Mouse (Mus musculus): Measurements from ENCODE around the gene Ccdc148.

Ccdc148 gene

DNA sequence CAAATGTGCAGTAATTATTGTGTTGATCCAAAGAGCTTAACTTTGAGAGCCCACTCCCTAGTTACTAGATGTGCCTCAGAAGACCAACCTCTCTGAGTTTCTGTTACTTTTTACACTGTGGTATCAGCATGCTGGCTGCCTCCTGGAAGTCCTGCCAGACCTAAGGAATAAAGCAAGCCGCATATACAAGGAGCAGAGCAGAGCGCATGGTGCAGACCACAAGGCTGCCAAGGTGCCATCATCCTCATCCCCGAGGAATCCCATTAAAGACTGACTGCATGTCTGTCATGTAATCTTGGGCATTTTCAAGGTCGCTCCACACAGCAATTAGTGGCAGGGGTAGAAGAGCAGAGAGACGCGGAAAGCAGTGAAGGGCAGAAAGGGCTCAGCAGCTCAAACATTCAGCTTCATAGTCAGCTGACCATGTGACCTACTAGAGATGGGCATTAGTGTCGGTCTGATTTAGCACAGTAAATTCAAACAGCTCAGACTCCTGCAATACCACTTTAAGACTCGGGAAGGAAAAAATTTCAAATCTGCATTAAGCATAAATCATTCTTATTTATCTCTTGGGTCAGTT, 110.1 kb downstream of the Ccdc148 start:
- no peak for DNase-seq (ENCODE audit: low read depth, low spot score)

DNA sequence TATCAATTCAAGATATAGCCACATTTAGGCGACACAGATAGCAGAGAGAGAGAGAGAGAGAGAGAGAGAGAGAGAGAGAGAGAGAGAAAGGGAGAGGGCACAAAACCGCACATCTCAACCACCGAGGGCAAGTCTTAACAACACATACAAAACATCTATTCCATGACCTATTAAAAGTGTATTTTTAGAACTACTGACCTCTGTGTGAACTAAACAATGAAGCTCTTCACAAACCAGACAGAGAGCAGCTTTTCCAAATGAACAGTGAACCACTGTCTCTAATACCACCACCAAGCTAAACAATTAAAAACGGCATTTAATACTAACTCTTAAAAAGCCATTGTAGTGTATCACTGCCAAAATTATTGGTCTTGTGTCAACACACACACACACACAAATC, 110.8 kb downstream of the Ccdc148 start:
- no peak for DNase-seq (ENCODE audit: low read depth, low spot score)

DNA sequence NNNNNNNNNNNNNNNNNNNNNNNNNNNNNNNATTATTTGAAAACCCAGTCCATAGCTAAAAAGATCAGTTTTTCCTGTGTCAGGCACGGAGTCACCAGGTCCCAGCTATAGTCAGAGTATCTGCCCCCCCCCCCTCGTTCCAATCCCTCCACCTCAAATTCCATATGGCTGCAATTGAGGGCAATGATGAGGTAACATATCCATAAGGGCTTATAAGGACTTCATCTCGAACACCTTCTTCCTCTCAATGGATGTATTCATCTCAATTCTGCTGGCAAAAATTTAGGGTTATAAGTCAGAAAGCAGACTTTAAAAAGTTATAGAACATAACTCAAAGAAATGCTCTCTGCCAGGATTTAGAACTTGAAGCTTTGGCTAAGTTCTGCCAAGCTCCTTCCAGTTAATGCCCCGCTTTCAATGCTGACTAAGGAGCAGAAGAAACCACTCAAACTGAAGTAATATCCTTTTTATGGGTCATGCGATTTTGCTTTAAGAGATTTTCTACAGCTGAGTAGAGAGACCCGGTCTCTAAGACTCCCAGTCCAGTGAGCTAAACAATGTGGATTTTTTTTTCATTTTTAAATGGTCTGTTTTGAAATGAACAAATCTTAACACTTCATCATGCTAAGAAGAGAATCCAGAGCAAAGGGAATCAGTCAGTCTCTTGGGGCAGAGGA, 111.6 kb downstream of the Ccdc148 start:
- DNase-seq (ENCODE audit: low read depth, low spot score) = no peak

DNA sequence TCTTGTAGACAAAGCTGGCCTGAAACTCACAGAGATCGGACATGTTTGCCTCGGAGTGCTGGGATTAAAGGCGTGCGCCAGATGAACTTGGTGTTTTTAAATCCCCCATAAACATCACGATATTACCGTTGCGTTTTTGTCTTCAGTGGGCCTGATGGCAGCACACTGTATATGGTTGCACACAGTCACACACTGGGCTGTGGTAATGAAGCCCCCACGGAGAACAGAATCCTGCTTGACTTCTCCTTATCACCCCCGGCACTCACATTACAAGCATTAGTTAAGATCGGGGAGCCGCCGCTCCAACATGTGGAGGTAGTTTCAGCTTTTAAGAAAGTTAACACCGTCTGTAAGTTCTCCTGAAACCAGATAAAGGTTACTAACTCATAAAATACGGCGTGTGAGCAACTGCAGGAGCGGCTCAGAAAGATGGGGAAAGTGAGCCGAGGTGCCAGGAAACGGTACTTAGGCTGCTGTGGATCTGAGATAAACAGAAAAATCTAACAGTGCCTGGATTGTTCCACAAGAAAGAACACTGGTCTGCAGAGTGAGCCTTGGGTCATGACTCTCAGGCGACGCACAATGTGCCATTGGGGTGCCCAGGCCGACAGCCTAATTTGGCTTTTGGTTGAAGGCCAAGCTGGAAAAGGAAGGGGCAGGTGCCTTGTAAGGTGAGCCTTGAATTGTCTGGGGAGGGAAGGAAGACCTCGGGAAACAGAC, 117.0 kb downstream of the Ccdc148 start:
- no peak for DNase-seq (ENCODE audit: low read depth, low spot score)

DNA sequence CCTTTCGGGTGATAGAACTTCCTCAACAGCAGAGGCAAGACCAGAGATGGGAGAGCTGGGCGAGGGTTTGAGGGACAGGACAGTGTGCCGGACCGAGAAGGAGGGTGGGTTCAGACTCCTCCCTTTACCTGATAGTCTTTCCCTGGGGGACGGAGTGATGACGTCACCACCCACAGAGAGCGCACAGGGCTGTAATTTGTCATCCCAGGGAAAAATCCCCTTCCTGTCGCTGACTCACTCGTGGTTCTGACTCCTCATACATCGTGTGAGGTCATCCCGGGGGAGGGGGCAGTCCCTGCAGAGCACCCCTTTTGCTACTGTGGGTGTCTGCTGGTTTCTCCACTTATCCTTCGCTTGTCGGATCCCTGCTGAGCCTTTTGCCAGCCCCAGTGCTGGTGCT, 117.9 kb downstream of the Ccdc148 start:
- DNase-seq (ENCODE audit: low read depth, low spot score) = no peak

DNA sequence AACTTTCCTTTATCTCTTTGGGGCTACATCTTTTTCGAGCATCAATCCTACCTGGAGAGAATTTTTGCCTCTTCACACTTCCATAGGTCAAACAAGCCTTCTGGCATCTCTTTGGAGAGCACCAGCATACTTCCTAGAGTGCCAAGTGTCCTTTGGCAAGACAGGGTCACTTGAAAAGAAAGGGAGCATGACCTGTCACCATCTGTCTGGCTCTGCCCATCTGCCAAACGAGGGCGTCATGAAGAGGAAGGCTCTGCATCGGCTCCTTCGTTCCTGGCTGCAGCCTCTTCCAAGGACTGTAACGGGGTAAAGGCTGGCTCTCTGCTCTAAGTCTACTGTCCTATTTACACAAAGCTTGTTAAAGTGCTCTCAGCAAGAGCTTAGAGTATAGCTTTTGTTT, 124.0 kb downstream of the Ccdc148 start:
- no peak for DNase-seq (ENCODE audit: low read depth, low spot score)

DNA sequence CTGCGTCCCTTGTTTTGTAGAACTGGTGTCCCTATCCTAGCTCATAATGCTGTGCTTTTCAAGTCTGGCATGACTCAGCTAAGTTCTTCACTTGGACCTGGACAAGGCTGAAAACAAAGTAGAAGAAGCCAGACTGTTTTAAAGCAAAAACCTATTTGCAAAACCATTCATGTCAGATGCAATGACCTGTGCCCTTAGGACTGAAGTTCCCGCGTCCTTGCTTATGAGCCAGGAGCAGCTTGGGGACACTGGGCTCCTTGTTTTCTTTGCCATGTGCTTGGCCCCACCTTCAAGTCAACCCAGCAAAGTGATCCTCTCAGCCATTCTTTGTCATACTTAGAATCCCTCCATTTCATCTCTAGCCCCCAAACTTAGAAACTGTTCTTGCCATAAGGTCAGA, 125.3 kb downstream of the Ccdc148 start:
- no peak for DNase-seq (ENCODE audit: low read depth, low spot score)

DNA sequence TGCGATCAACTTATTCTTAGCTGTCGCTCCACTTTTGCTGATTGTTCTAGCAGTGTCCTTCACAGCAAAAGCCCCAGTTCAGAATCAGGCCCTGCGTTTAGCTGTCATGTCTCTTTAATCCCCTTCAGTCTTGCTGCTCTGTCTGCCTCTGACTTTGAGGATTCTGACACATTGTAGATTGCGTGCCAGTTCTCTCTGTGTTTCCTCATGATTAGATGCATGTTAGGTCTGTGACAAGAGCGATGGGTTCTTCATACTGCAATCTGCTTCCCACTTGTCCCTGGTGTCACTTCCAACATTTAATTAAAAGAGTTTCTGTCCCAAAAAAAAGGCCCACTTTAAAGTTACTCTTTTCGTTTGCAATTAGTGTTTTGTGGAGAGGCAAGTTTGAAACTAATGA, 126.2 kb downstream of the Ccdc148 start:
- DNase-seq (ENCODE audit: low read depth, low spot score) = no peak

DNA sequence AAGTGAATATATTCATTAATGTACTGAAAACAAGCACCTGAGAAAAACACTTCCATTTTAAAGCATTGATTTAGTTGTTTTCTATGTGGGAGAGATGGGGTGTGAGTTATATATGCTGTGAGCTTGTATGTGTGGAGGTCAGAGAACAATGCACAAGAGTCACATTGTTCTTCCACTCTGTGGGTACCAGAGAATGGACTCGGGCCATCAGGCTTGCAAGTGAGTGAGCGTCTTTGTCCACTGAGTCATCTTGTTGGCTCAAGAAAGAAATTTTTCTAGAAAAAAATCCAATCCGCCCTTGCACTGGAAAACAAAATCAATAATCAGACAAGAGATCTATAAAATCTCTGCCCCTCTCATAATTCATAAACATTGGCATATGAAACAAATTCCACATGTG, 135.9 kb downstream of the Ccdc148 start:
- no peak for DNase-seq (ENCODE audit: low read depth, low spot score)

DNA sequence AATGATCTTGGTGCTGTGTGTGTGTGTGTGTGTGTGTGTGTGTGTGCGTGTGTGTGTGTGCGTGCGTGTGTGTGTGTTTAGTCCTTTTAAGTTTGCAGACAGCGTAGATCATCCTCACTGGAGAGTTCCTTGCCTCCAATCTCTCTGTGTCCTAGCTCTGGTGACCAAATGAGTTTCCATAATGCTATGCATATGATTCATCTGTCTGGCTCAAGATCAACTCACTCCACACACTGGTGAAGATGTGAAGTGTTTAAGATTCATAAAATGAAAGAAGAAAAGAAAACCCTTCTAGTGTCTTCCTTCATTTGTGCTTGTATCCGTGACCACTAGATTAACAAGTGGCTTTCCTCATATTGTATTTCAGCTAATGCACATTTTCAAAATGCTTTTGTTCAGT, 153.1 kb downstream of the Ccdc148 start:
- DNase-seq (ENCODE audit: low read depth, low spot score) = no peak

DNA sequence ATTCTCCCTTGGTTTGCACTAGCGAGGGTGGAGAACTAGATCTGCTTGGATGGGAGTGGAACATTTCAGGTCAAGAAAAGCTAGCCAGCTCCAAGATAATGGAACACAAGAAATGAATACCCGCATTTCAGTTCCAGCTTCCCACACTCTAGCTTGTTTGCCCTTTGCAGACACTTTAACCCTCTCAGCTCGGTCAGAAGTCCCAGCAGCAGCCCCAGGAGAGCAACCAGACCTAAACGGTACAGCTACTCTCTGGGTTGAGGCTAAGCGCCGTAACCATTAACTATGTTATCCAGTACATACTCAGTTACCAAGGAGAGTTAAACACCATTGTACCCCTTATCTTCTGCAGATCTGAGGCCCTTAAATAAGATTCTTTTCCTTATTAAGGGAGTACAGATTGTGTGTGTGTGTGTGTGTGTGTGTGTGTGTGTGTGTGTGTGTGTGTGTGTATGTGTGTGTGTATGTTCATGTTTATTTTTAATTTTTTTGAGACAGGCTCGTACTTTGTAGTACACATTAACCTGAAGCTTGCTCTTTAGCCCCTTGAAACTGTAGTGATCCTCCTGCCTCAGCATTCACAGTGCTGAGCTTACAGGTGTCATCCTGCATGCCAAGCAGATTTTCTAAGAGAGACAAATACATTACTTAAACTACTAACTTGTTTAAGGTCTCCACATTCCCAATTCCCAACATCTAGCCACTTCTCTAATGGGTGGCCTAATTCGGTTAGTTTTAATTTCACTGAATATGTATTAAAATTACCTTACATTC, 153.7 kb downstream of the Ccdc148 start:
- no peak for DNase-seq (ENCODE audit: low read depth, low spot score)

DNA sequence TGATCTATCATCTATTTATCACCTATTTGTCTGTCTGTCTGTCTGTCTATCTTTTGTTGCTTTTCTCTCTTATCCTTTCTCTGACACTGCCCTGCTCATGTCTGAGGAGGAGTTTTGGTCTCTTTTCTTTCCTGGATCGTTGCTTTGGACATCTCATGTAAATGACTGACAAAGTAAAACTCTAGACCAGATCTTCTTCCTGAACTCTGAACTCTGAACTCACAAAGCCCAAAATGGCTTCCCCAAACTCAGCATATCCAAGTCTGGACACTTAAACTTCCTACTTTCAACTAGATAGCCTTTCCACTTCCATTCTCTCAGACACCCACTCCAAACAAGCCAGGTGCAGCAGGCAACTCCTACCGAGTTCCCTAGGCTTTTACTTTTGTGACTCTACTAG, 163.3 kb downstream of the Ccdc148 start:
- DNase-seq (ENCODE audit: low read depth, low spot score) = no peak

DNA sequence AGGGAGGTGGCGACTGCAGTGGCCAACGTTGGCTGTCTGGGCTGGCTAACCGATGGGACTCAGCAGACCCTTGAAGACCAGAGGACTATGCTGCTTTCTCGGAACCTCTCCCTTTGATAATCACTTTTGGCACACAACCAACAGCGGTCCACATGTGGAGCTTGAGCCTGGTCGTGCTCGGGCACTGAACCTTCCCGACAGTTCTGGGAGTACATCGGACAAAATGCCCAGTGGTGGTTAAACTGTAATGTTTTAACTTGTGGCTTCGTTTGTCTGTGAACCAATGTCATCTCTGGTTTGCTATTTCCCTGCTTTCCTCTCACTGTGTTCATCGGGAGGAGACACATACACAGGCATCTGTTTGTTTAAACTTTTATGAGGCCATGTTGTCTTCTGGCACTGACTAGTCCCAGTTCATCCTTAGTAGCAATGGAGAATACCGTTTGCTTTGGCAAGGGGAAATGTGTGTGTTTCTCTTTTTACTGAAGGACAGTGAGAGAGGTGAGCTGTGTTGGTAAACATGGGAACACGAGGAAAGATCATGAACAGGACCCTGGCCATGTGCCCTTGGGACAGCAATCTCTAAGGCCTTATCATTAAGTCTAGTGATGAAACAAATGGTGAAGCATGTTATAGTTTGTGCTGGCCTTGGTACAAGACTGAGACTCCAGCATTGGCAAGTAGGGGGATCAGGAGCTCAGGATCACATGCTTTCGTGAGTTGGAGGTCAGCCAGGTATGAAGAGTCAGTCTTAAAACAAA, 167.9 kb downstream of the Ccdc148 start:
- no peak for DNase-seq (ENCODE audit: low read depth, low spot score)

DNA sequence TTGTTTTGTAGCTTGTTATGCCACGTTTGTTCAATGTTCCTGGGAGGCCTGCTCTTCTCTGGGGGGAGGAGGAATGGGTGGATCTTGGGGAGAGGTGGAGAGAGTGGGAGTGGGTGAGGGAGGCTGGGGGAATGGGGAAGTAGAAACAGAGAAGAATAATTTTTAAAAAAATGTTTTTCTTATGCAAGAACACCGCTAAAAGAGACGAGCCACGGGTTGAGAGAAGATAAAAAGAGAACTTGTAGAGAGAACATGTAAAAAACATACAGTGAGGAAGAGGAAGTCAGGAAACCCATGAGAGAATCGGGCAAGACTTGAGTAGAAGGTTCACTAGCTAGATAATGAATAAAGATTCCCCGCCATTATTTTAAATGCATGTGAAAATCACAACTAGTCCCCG, 182.4 kb downstream of the Ccdc148 start:
- no peak for DNase-seq (ENCODE audit: low read depth, low spot score)

DNA sequence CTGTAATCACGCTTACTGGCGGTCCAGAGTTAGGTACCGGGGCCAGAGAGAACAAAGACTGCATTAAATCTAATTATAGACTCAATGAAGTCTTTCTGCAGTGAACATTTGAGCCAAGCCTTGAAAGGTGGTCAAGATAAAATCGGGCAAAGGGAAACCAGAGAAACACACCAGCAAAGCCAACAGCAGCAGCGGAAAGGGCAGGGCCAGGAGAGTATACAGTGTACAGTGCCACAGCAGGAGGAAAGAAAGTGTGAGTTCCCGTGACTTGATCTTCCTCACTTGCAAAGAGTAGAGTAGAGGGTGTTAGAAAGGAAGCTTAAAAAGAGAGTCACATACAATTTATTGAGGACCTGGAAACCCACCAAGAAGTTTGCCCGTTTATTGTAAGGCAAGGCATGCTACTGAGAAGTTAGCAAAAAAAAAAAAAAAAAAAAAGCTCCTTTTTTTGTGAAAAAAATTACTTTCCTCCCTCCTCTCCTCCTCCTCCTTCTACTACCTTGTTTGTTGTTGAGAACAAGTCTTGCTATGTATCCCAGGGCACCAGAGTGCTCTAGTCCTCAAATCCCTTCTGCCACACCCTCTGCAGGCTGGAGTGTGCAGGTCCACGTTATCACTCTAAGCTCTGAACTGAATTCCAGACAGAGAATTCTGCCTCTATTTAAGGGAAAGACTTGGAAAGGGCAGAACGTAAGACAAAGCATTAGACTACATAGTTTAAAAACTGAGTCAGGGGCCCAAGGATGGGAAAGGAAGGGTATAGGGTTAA, 188.8 kb downstream of the Ccdc148 start:
- DNase-seq (ENCODE audit: low read depth, low spot score) = no peak

DNA sequence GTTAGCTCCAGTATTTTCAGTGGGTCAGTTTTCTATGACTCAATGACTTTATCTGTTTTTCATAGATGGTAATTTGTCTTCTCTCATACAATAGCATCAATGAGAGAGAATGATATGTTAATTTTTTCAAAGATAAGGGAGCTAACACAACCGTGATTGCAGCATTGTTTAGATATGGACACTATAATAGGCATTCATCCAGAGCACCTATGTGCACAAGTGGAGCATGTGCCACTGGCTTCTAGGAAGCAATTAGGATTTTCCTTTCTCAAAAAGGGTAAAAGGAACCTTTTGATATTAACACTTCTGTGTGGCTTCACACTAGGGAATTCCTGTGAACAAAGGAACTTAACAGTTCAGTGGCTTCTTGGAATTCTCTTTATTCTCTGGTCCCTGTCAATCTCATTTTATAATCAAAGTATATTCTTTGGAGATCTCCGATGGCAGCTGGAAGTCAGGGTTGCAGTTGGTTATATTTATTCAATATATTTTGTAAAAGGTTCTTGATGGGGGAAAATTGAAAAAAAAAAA, 203.6 kb downstream of the Ccdc148 start:
- DNase-seq (ENCODE audit: low read depth, low spot score) = no peak

DNA sequence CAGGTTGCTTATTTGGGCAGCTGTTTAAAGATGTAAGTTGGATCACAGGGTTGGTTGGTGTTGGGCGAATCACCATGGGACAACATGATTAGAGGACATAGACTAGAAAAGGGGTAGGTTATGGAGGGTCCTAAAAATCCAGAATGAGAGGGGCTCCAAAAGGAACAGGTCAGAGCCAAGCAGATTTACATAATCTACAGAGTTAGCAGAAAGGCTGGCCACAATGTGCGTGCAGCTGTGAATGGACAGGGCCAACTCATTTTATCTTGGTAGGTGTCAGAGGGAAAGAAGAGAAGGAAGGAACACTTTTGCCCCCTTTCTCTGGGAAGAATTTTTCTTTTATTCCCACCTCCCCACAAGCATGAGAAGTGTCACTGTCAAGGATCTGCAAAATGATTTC, 204.1 kb downstream of the Ccdc148 start:
- no peak for DNase-seq (ENCODE audit: low read depth, low spot score)

DNA sequence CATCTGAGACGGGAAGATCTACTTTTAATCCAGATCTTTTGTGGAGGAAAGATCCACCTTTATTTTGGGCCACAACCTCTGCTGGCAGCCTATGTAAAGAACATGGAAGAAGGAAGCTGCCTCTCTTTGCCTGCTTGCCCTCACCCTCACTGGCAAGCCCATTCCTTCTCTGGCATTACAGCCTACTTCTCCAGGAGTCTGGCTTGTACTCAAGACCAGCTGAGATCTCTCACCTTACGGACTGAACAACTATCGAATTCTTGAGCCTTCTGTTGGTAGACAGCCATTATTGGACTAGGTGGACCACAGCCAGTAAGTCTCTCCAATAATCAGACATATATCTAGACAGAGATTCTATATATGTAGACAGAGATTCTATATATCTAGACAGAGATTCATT, 208.4 kb downstream of the Ccdc148 start:
- DNase-seq (ENCODE audit: low read depth, low spot score) = no peak

DNA sequence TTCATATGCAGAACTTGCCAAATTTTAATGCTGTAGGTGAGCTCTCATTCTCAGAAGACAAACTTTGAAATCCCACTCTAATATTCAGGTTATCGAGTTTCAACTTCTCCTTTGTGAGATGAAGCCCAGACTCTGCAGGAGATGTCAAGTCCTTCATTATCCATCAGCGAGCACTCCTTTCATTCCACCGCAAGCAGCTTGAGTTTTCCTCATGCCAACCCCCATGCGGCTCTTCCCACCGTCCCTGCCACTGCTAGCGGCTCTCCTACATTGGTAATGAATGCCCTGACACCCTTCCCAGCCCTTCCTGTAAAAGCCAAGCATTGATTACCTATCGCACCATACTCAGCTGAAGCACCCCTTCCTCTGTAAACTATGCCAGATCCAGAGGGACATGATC, 211.7 kb downstream of the Ccdc148 start:
- DNase-seq (ENCODE audit: low read depth, low spot score) = no peak

DNA sequence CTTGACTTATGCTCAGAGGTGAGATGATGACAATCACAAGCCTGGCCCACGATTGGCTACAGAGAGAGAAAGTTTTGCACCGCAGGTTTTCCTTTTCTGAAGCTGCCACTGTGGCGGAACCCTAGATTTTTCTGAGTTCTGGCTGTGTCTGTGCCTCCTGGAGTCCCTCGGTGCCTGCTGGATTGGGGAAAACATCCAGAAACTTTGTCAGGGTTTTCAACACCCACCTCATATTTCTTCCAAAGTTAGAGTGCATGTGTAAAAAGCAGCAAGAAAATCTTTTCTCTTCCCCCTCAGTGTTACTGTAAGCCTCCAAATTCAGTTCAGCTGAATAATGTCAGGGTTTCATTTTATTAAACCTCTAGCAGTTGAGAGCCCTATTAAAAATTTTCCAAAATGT, 219.1 kb downstream of the Ccdc148 start:
- DNase-seq (ENCODE audit: low read depth, low spot score) = no peak

DNA sequence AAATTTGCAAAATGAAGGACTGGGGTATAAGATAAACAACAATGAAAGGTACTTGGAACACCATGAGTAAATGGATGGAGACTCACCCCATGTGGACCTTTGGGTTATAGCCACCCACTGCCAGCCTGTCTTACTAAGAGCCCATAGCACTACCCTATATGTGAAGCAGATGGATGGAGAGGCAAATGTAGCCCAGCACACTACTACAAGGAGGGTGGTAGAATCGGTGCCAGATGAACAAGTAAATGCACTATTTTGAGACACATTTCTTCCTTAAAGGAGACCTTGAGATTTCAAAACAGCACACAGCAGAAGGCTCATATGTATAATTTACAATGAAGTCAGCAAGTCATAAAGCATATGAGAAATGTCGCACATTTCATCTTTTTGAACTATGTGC, 234.9 kb downstream of the Ccdc148 start:
- no peak for DNase-seq (ENCODE audit: low read depth, low spot score)
